18 mouse cellular contexts compared by ENCODE assay signal in genomic region chr8:125542893-125543613, GRCm38 (mm10). TPM values are rescaled to one million over a fixed set of nuclear protein-coding genes. Genes with fewer than 3 reads are reported as not detected.
DNase-seq lines count a peak whose midpoint lies in the region; ATAC-seq lines count a peak whose summit lies in the region.
"Had no signal": no experiment of that assay in that cellular context is flagged by ENCODE, and none has a peak within 500 bp of the region (broad histone marks: within the 10 kb centered on the region; RNA-seq: fewer than 3 reads in every experiment).

No protein-coding gene starts in this region.

- H3K27me3 ChIP-seq in heart, embryonic 10.5 days (ENCODE audit: insufficient read depth, poor library complexity, severe bottlenecking), result no peaks in the 10 kb centered on the region

- no peaks in the 10 kb centered on the region for H3K9me3 ChIP-seq in heart, embryonic 10.5 days
- H3K9me3 ChIP-seq: limb, embryonic 12.5 days had no signal

- ATAC-seq in hematopoietic stem cell, adult 5-6 weeks (replicated peaks in 1 of 2; ENCODE audit: insufficient read depth in 1 of 2, low FRiP score in 2 of 2, low TSS enrichment in 1 of 2, low read depth in 1 of 2, poor library complexity in 2 of 2, severe bottlenecking in 2 of 2), result peak; percentile 34 to 48; a peak in 2 of 4 replicates
- peak; percentile 40; the same call in 1 of the 2 replicates for ATAC-seq in neutrophil, adult 5-6 weeks (ENCODE audit: extremely low read depth, insufficient number of reproducible peaks, low FRiP score, poor library complexity, severe bottlenecking)
- ATAC-seq: hindbrain, postnatal 0 days had no signal

- peak overlapping the region; percentile 65 for H3K27ac ChIP-seq in heart, embryonic 10.5 days
- H3K27ac ChIP-seq: gastrocnemius, adult 2 months; hindbrain, postnatal 0 days; limb, embryonic 12.5 days had no signal

- 0 out of 2 replicates have a peak, but pooled peaks cover 7% of the 10 kb centered on the region for H3K36me3 ChIP-seq in heart, embryonic 10.5 days
- H3K36me3 ChIP-seq: limb, embryonic 12.5 days had no signal

- intact Hi-C loops in heart, postnatal 25 days (cut with DNase I), result no loop called here

- no peak overlapping the region for H3K4me3 ChIP-seq in heart, embryonic 10.5 days
- H3K4me3 ChIP-seq: erythroblast, embryonic 14.5 days; gastrocnemius, adult 2 months; limb, embryonic 12.5 days had no signal

- DNase-seq in heart, embryonic 10.5 days (ENCODE audit: low spot score), result no peak
- DNase-seq in heart, postnatal 25 days (ENCODE audit: low spot score), result no peak
- peak; percentile 30 for DNase-seq in layer of hippocampus, adult 11-12 months (ENCODE audit: low spot score)
- no peak for DNase-seq in layer of hippocampus, adult 8-10 months (ENCODE audit: low spot score in 2 of 2)
- no peak for DNase-seq in adrenal gland, postnatal 4 days (ENCODE audit: low spot score in 2 of 2)
- no peak for DNase-seq in MN1 (ENCODE audit: low spot score)
- DNase-seq: adrenal gland, postnatal 36 days; cerebellum, adult 11-12 months; gastrocnemius, adult 2 months; kidney, postnatal 10 days; layer of hippocampus, postnatal 36 days; lung, postnatal 10 days; thymus, adult 18-20 months had no signal

- peaks cover 90% of the 10 kb centered on the region for H3K4me1 ChIP-seq in heart, embryonic 10.5 days

- WGBS in heart, embryonic 10.5 days, result 68% methylated on average over 11 of the region's 11 CpGs

RNA-seq across cellular contexts. Expression of gene Sipa1l2, which starts 26.6 kb away (rescaled TPM):
- polyA plus RNA-seq in heart, embryonic 10.5 days (2016; fragmentation: Nextera tagmentation; extraction: Ambion mirVana), result 24.9 and 32.6 TPM in 2 replicates
- total RNA-seq in heart, postnatal 25 days (2021), result 10 to 100 TPM; 43.7 to 44.8 TPM
- 10 to 100 TPM; 55.3 to 61.5 (median 58.6) TPM for total RNA-seq in layer of hippocampus, adult 8-10 months (2022)
- 0.94 and 2.4 TPM in 2 replicates for total RNA-seq in hematopoietic stem cell, adult 5-6 weeks (2017)
- total RNA-seq in neutrophil, adult 5-6 weeks (2017), result 36.1 and 39.0 TPM in 2 replicates
- total RNA-seq in adrenal gland, postnatal 4 days (2021), result 10 to 100 TPM; 47.6 to 52.7 TPM

Comparison
In these comparisons a context has a peak if more than half of its experiments do, and no peak if none do; other contexts are left out.
1. RNA of gene Sipa1l2, which starts 26.6 kb away (total RNA-seq): 55.3 to 61.5 TPM in layer of hippocampus, adult 8-10 months, 47.6 to 52.7 TPM in adrenal gland, postnatal 4 days, 43.7 to 44.8 TPM in heart, postnatal 25 days and 36.1 to 39.0 TPM in neutrophil, adult 5-6 weeks; 0.94 to 2.4 TPM in hematopoietic stem cell, adult 5-6 weeks; every median in the first group is over 10 times any median in the second.